Mouse (Mus musculus): ENCODE measurements around the gene Lrrc8b. TPM values are rescaled to one million over a fixed set of nuclear protein-coding genes. Genes with fewer than 3 reads are reported as not detected.

Lrrc8b gene
- polyA plus RNA-seq, 1 experiment from 2014 or later = 17.6 TPM

GRCm38 (mm10) chr5:105498429-105499000 is 82.9 kb downstream of the Lrrc8b start:
- no peaks in the 10 kb centered on the region for H3K36me3 ChIP-seq (ENCODE audit: control insufficient read depth, insufficient read depth)
- WGBS = 12% methylated on average over 4 of the region's 4 CpGs
- 0 out of 2 replicates have a peak, but pooled peaks cover 3% of the 10 kb centered on the region for H3K27me3 ChIP-seq (replicated peaks; ENCODE audit: control insufficient read depth, insufficient read depth, low read length)
- H3K4me3 ChIP-seq (replicated peaks; ENCODE audit: low read length) = no peak overlapping the region
- no peaks in the 10 kb centered on the region for H3K9me3 ChIP-seq (ENCODE audit: control insufficient read depth, low read length)
- 0 out of 2 replicates have a peak, but pooled peaks have one; percentile 22 for ATAC-seq
- peak overlapping the region; percentile 27; the same call in 1 of the 2 replicates for H3K27ac ChIP-seq (ENCODE audit: low read length)
- H3K9ac ChIP-seq (replicated peaks; ENCODE audit: low read depth, low read length) = no peak overlapping the region
- H3K4me2 ChIP-seq (ENCODE audit: low read length) = no peak overlapping the region
- peaks cover 34% of the 10 kb centered on the region for H3K4me1 ChIP-seq (replicated peaks; ENCODE audit: control insufficient read depth, insufficient read depth, low read length)

GRCm38 (mm10) chr5:105499396-105499795 is 83.8 kb downstream of the Lrrc8b start:
- WGBS = 64% methylated on average over 1 of the region's 1 CpGs

GRCm38 (mm10) chr5:105500132-105501121 is 84.9 kb downstream of the Lrrc8b start:
- H3K9ac ChIP-seq (replicated peaks; ENCODE audit: low read depth, low read length) = no peak overlapping the region
- peak; percentile 43 for ATAC-seq
- H3K27ac ChIP-seq (ENCODE audit: low read length) = peak overlapping the region; percentile 9; the same call in 1 of the 2 replicates

More at GRCm38 (mm10) chr5:105499396-105499795, 83.8 kb downstream of the Lrrc8b start:
- no peak overlapping the region for H3K4me2 ChIP-seq (ENCODE audit: low read length)
- no peak overlapping the region for H3K9ac ChIP-seq (replicated peaks; ENCODE audit: low read depth, low read length)
- H3K36me3 ChIP-seq (ENCODE audit: control insufficient read depth, insufficient read depth) = no peaks in the 10 kb centered on the region
- no peak for ATAC-seq
- no peak overlapping the region for H3K27ac ChIP-seq (ENCODE audit: low read length)
- 0 out of 2 replicates have a peak, but pooled peaks cover 3% of the 10 kb centered on the region for H3K27me3 ChIP-seq (replicated peaks; ENCODE audit: control insufficient read depth, insufficient read depth, low read length)
- H3K4me1 ChIP-seq (replicated peaks; ENCODE audit: control insufficient read depth, insufficient read depth, low read length) = peaks cover 28% of the 10 kb centered on the region
- no peaks in the 10 kb centered on the region for H3K9me3 ChIP-seq (ENCODE audit: control insufficient read depth, low read length)
- no peak overlapping the region for H3K4me3 ChIP-seq (replicated peaks; ENCODE audit: low read length)

GRCm38 (mm10) chr5:105501136-105501535 is 85.6 kb downstream of the Lrrc8b start:
- H3K4me2 ChIP-seq (ENCODE audit: low read length) = no peak overlapping the region
- ATAC-seq = no peak
- H3K27ac ChIP-seq (ENCODE audit: low read length) = no peak overlapping the region
- H3K4me3 ChIP-seq (replicated peaks; ENCODE audit: low read length) = no peak overlapping the region
- H3K27me3 ChIP-seq (replicated peaks; ENCODE audit: control insufficient read depth, insufficient read depth, low read length) = 0 out of 2 replicates have a peak, but pooled peaks cover 3% of the 10 kb centered on the region
- H3K4me1 ChIP-seq (replicated peaks; ENCODE audit: control insufficient read depth, insufficient read depth, low read length) = peaks cover 15% of the 10 kb centered on the region
- no peaks in the 10 kb centered on the region for H3K36me3 ChIP-seq (ENCODE audit: control insufficient read depth, insufficient read depth)
- no peaks in the 10 kb centered on the region for H3K9me3 ChIP-seq (ENCODE audit: control insufficient read depth, low read length)
- WGBS = 86% methylated on average over 3 of the region's 3 CpGs
- H3K9ac ChIP-seq (replicated peaks; ENCODE audit: low read depth, low read length) = no peak overlapping the region

More at GRCm38 (mm10) chr5:105500132-105501121, 84.9 kb downstream of the Lrrc8b start:
- Histone ChIP-seq H3K27me3 (replicated peaks; ENCODE audit: control insufficient read depth, insufficient read depth, low read length) (0 out of 2 replicates have a peak, but pooled peaks cover 3% of the 10 kb centered on the region), H3K9me3 (ENCODE audit: control insufficient read depth, low read length) (no peaks in the 10 kb centered on the region), H3K36me3 (ENCODE audit: control insufficient read depth, insufficient read depth) (no peaks in the 10 kb centered on the region), H3K4me2 (ENCODE audit: low read length) (no peak overlapping the region), H3K4me1 (replicated peaks; ENCODE audit: control insufficient read depth, insufficient read depth, low read length) (peaks cover 19% of the 10 kb centered on the region), H3K4me3 (replicated peaks; ENCODE audit: low read length) (no peak overlapping the region)
- 33% methylated on average over 12 of the region's 12 CpGs for WGBS

GRCm38 (mm10) chr5:105508813-105509212 is 93.2 kb downstream of the Lrrc8b start:
- Histone ChIP-seq H3K9ac (replicated peaks; ENCODE audit: low read depth, low read length) (no peak overlapping the region), H3K4me3 (replicated peaks; ENCODE audit: low read length) (no peak overlapping the region), H3K27ac (ENCODE audit: low read length) (no peak overlapping the region), H3K4me1 (replicated peaks; ENCODE audit: control insufficient read depth, insufficient read depth, low read length) (no peaks in the 10 kb centered on the region), H3K36me3 (ENCODE audit: control insufficient read depth, insufficient read depth) (no peaks in the 10 kb centered on the region), H3K9me3 (ENCODE audit: control insufficient read depth, low read length) (no peaks in the 10 kb centered on the region), H3K4me2 (ENCODE audit: low read length) (no peak overlapping the region), H3K27me3 (replicated peaks; ENCODE audit: control insufficient read depth, insufficient read depth, low read length) (no peaks in the 10 kb centered on the region)
- no peak for ATAC-seq
- WGBS = 92% methylated on average over 6 of the region's 6 CpGs

- Histone ChIP-seq H3K4me3 (replicated peaks; ENCODE audit: low read length) (no peak overlapping the region), H3K4me2 (ENCODE audit: low read length) (no peak overlapping the region), H3K36me3 (ENCODE audit: control insufficient read depth, insufficient read depth) (no peaks in the 10 kb centered on the region), H3K9ac (replicated peaks; ENCODE audit: low read depth, low read length) (no peak overlapping the region), H3K27me3 (replicated peaks; ENCODE audit: control insufficient read depth, insufficient read depth, low read length) (no peaks in the 10 kb centered on the region), H3K4me1 (replicated peaks; ENCODE audit: control insufficient read depth, insufficient read depth, low read length) (no peaks in the 10 kb centered on the region), H3K27ac (ENCODE audit: low read length) (no peak overlapping the region), H3K9me3 (ENCODE audit: control insufficient read depth, low read length) (no peaks in the 10 kb centered on the region)
- peak; percentile 59 for ATAC-seq
- 52% methylated on average over 4 of the region's 4 CpGs for WGBS
These were observed 96.7 kb downstream of the Lrrc8b start for GRCm38 (mm10) chr5:105512297-105512696.

- no peak overlapping the region for H3K27ac ChIP-seq (ENCODE audit: low read length)
- H3K4me1 ChIP-seq (replicated peaks; ENCODE audit: control insufficient read depth, insufficient read depth, low read length) = peaks cover 9% of the 10 kb centered on the region; the same call in 1 of the 2 replicates
- no peak overlapping the region for H3K4me2 ChIP-seq (ENCODE audit: low read length)
- no peak overlapping the region for H3K4me3 ChIP-seq (replicated peaks; ENCODE audit: low read length)
- ATAC-seq = no peak
- H3K36me3 ChIP-seq (ENCODE audit: control insufficient read depth, insufficient read depth) = no peaks in the 10 kb centered on the region
- H3K9ac ChIP-seq (replicated peaks; ENCODE audit: low read depth, low read length) = no peak overlapping the region
- H3K27me3 ChIP-seq (replicated peaks; ENCODE audit: control insufficient read depth, insufficient read depth, low read length) = no peaks in the 10 kb centered on the region
- WGBS = 73% methylated on average over 6 of the region's 6 CpGs
- H3K9me3 ChIP-seq (ENCODE audit: control insufficient read depth, low read length) = no peaks in the 10 kb centered on the region
These were observed 100.0 kb downstream of the Lrrc8b start for GRCm38 (mm10) chr5:105515532-105515931.

GRCm38 (mm10) chr5:105516290-105516689 is 100.7 kb downstream of the Lrrc8b start:
- no peak overlapping the region for H3K9ac ChIP-seq (replicated peaks; ENCODE audit: low read depth, low read length)
- WGBS = 75% methylated on average over 3 of the region's 3 CpGs
- no peak for ATAC-seq
- H3K9me3 ChIP-seq (ENCODE audit: control insufficient read depth, low read length) = no peaks in the 10 kb centered on the region
- H3K36me3 ChIP-seq (ENCODE audit: control insufficient read depth, insufficient read depth) = no peaks in the 10 kb centered on the region
- peaks cover 13% of the 10 kb centered on the region; the same call in 1 of the 2 replicates for H3K4me1 ChIP-seq (replicated peaks; ENCODE audit: control insufficient read depth, insufficient read depth, low read length)
- no peaks in the 10 kb centered on the region for H3K27me3 ChIP-seq (replicated peaks; ENCODE audit: control insufficient read depth, insufficient read depth, low read length)
- H3K4me2 ChIP-seq (ENCODE audit: low read length) = no peak overlapping the region
- H3K4me3 ChIP-seq (replicated peaks; ENCODE audit: low read length) = no peak overlapping the region
- H3K27ac ChIP-seq (ENCODE audit: low read length) = no peak overlapping the region

Data from forebrain, embryonic 16.5 days (tissue).